Mouse (Mus musculus) ES-Bruce4 (cell line): ENCODE measurements around the gene 1700024G13Rik.

Experiments used
- CTCF ChIP-seq: IDR thresholded peaks from one replicate; pipeline ENCODE4 v1.8.1; 2011; ENCODE audit warnings: low read depth, low read length
- POLR2A ChIP-seq: IDR thresholded peaks from one replicate; pipeline ENCODE4 v1.8.1; 2011; ENCODE audit warnings: low read length; ENCODE audit not compliant: insufficient read depth

- TF ChIP-seq CTCF: no peak
- no peak for TF ChIP-seq POLR2A
Observed at GRCm38 (mm10) chr14:32344176-32344575, 44.0 kb downstream of the 1700024G13Rik start.
